ENCODE assay signal across 15 mouse cellular contexts in the genomic region with DNA sequence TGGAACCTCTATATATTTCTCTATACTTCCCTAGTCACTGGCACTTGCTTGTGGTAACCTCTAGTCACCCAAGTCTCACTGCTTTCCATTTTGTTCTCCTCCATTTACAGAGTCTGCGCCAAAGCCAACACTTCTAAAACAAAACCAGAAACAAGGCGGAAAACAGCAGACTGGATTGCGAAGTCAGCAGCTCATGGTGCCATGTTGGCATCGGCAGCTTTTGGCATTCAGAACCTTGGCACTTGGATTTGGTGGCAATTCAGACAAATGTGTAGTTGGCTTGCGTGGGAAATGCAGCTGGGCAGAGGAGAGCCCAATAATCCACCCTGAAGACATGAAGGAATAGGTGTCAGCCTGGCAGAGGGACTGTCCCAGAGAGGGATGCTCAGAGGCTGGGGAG.
"Had no signal": no experiment of that assay in that cellular context is flagged by ENCODE, and none has a peak within 500 bp of the region (broad histone marks: within the 10 kb centered on the region; RNA-seq: fewer than 3 reads in every experiment).

No protein-coding gene starts in this region.

- H3K4me1 ChIP-seq: limb, embryonic 13.5 days; liver, embryonic 15.5 days; neural tube, embryonic 15.5 days had no signal

- H3K4me2 ChIP-seq: limb, embryonic 13.5 days; liver, embryonic 11.5 days; liver, embryonic 15.5 days; lung, embryonic 14.5 days; neural tube, embryonic 15.5 days had no signal

- H3K9ac ChIP-seq: limb, embryonic 13.5 days; liver, embryonic 15.5 days; lung, embryonic 14.5 days; neural tube, embryonic 15.5 days had no signal

- DNase-seq: kidney, postnatal 14 days; left cerebral cortex, postnatal 4 days; lung, embryonic 14.5 days; lung, postnatal 10 days; lung, postnatal 4 days; midbrain, embryonic 14.5 days; right cerebral cortex, adult 18-20 months; right cerebral cortex, postnatal 25 days; thymus, postnatal 4 days had no signal

- H3K36me3 ChIP-seq: limb, embryonic 13.5 days; liver, embryonic 15.5 days; midbrain, embryonic 10.5 days; neural tube, embryonic 15.5 days had no signal

- H3K27ac ChIP-seq: limb, embryonic 13.5 days; liver, embryonic 15.5 days; midbrain, embryonic 10.5 days; neural tube, embryonic 15.5 days had no signal

- H3K4me3 ChIP-seq: limb, embryonic 13.5 days; liver, embryonic 15.5 days; midbrain, embryonic 10.5 days; myocyte; neural tube, embryonic 15.5 days had no signal

- H3K9me3 ChIP-seq: limb, embryonic 13.5 days; liver, embryonic 15.5 days; midbrain, embryonic 10.5 days; neural tube, embryonic 15.5 days had no signal

- H3K27me3 ChIP-seq: limb, embryonic 13.5 days; liver, embryonic 15.5 days; neural tube, embryonic 15.5 days had no signal
